Mouse (Mus musculus) midbrain, postnatal 0 days (tissue): ENCODE measurements around the gene Arhgap8. TPM values are rescaled to one million over a fixed set of nuclear protein-coding genes. Genes with fewer than 3 reads are reported as not detected.

Source experiments
- ATAC-seq: fragments of 200-750 bp; cut with Nextera tagmentation; 2 replicates; pipeline ENCODE4 v1.8.0; 2017; ENCODE audit warnings: moderate number of reproducible peaks, mild to moderate bottlenecking, moderate TSS enrichment, moderate library complexity; ENCODE audit not compliant: low FRiP score
- DNase-seq: peaks from one replicate; pipeline ENCODE4 v3.0.0-alpha.2; 2015; ENCODE audit warnings: low spot score
- H3K27ac ChIP-seq: fragments of 300-500 bp; sonication (generic); 2 replicates; pipeline ENCODE4 v1.5.1; 2014; ENCODE audit warnings: low read depth, mild to moderate bottlenecking, low read length, mixed read lengths
- H3K27me3 ChIP-seq: fragments of 300-500 bp; sonication (generic); 2 replicates; pipeline ENCODE4 v1.6.1; 2014; ENCODE audit warnings: low read length, control low read depth, mixed read lengths; ENCODE audit not compliant: insufficient read depth
- H3K36me3 ChIP-seq: fragments of 300-500 bp; sonication (generic); 2 replicates; pipeline ENCODE4 v1.6.1; 2014; ENCODE audit warnings: low read length, control low read depth, mixed read lengths; ENCODE audit not compliant: insufficient read depth
- H3K4me1 ChIP-seq: fragments of 300-500 bp; sonication (generic); 2 replicates; pipeline ENCODE4 v1.6.1; 2014; ENCODE audit warnings: mild to moderate bottlenecking, control low read depth, antibody characterized with exemption, low read length, mixed read lengths; ENCODE audit not compliant: insufficient read depth
- H3K4me2 ChIP-seq: fragments of 300-500 bp; sonication (generic); 2 replicates; pipeline ENCODE4 v1.6.1; 2014; ENCODE audit warnings: low read depth, mild to moderate bottlenecking, low read length, mixed read lengths; ENCODE audit not compliant: poor library complexity, severe bottlenecking
- H3K4me3 ChIP-seq: fragments of 300-500 bp; sonication (generic); 2 replicates; pipeline ENCODE4 v1.5.1; 2014; ENCODE audit warnings: low read depth, mild to moderate bottlenecking, low read length, moderate library complexity
- H3K9ac ChIP-seq: fragments of 300-500 bp; sonication (generic); replicated peaks from 2 replicates; pipeline ENCODE4 v1.6.1; 2014; ENCODE audit warnings: mild to moderate bottlenecking, low read length, moderate library complexity, mixed read lengths; ENCODE audit not compliant: poor library complexity, severe bottlenecking
- H3K9me3 ChIP-seq: fragments of 300-500 bp; sonication (generic); 2 replicates; pipeline ENCODE4 v1.6.1; 2016; ENCODE audit warnings: low read length, control low read depth
- CTCF ChIP-seq: IDR thresholded peaks from 2 replicates; pipeline ENCODE4 v1.5.1; 2016; ENCODE audit warnings: antibody characterized with exemption, mild to moderate bottlenecking
- WGBS: fragments of 180-500 bp; shearing (Covaris S2); extraction: QIAGEN DNeasy Blood & Tissue Kit; methylation state at CpG from one replicate; pipeline ENCODE4 v1.1.7; 2014; 5-methylcytosine and 5-hydroxymethylcytosine counted together
- polyA plus RNA-seq: library from polyadenylated mRNA; unstranded; fragments of >200 nt; fragmentation: Nextera tagmentation; extraction: Ambion mirVana; gene quantifications from 2 replicates; pipeline ENCODE4 v1.2.1, GENCODE M21; 2015
- total RNA-seq: library from RNA; depleted of rRNA; stranded (reverse); fragments of >200 nt; gene quantifications from 2 replicates; pipeline ENCODE4 v1.2.3, GENCODE M21; 2014; rRNA removed

Gene Arhgap8
- total RNA-seq (0.44 and 0.61 TPM in 2 replicates), polyA plus RNA-seq (0.33 and 0.53 TPM in 2 replicates)

GRCm38 (mm10) chr15:84719791-84720190 lies at the start of gene Arhgap8:
TSS of gene Arhgap8 (plus strand) at chr15:84720052.
- Histone ChIP-seq H3K9ac (0 out of 2 replicates have a peak within 1 kb of the TSS, but pooled peaks have one; percentile 19), H3K36me3 (no peaks in the 10 kb centered on the region), H3K4me1 (no peaks in the 10 kb centered on the region), H3K4me3 (0 out of 2 replicates have a peak within 1 kb of the TSS, but pooled peaks have one; percentile 3), H3K9me3 (no peaks in the 10 kb centered on the region), H3K27me3 (peaks cover 12% of the 10 kb centered on the region), H3K27ac (no peak within 1 kb of the TSS), H3K4me2 (peak within 1 kb of the TSS; percentile 13; the same call in 1 of the 2 replicates)
- 4% methylated on average over 22 of the region's 24 CpGs for WGBS
- no peak for ATAC-seq
- no peak for TF ChIP-seq CTCF
- DNase-seq = no peak

- H3K27ac ChIP-seq = peak overlapping the region; percentile 43; the same call in 1 of the 2 replicates
- WGBS = 88% methylated on average over 4 of the region's 4 CpGs
- no peak for TF ChIP-seq CTCF
Measured at GRCm38 (mm10) chr15:84670657-84671055, 49.2 kb upstream of the Arhgap8 start.

GRCm38 (mm10) chr15:84671401-84672307 lies 48.2 kb upstream of the Arhgap8 start:
- ATAC-seq (no peak), DNase-seq (peak; percentile 71)
- WGBS = 47% methylated on average over 9 of the region's 9 CpGs
- Histone ChIP-seq H3K36me3 (no peaks in the 10 kb centered on the region), H3K4me3 (no peak overlapping the region), H3K4me2 (no peak overlapping the region), H3K27ac (no peak overlapping the region), H3K9ac (no peak overlapping the region), H3K27me3 (no peaks in the 10 kb centered on the region), H3K9me3 (no peaks in the 10 kb centered on the region), H3K4me1 (0 out of 2 replicates have a peak, but pooled peaks cover 2% of the 10 kb centered on the region)
- peak; percentile 46 for TF ChIP-seq CTCF

More at GRCm38 (mm10) chr15:84670657-84671055, 49.2 kb upstream of the Arhgap8 start:
- ATAC-seq (no peak), DNase-seq (no peak)
- H3K4me3 ChIP-seq = no peak overlapping the region
- 0 out of 2 replicates have a peak, but pooled peaks cover 2% of the 10 kb centered on the region for H3K4me1 ChIP-seq
- no peaks in the 10 kb centered on the region for H3K9me3 ChIP-seq
- H3K27me3 ChIP-seq = no peaks in the 10 kb centered on the region
- no peaks in the 10 kb centered on the region for H3K36me3 ChIP-seq
- no peak overlapping the region for H3K9ac ChIP-seq
- H3K4me2 ChIP-seq = no peak overlapping the region

GRCm38 (mm10) chr15:84672308-84672615 lies 47.6 kb upstream of the Arhgap8 start:
- no peak overlapping the region for H3K4me3 ChIP-seq
- H3K27me3 ChIP-seq = no peaks in the 10 kb centered on the region
- H3K36me3 ChIP-seq = no peaks in the 10 kb centered on the region
- ATAC-seq = no peak
- H3K27ac ChIP-seq = no peak overlapping the region
- no peak for TF ChIP-seq CTCF
- 79% methylated on average over 4 of the region's 4 CpGs for WGBS
- no peak for DNase-seq
- H3K4me2 ChIP-seq = no peak overlapping the region
- no peak overlapping the region for H3K9ac ChIP-seq
- H3K4me1 ChIP-seq = 0 out of 2 replicates have a peak, but pooled peaks cover 2% of the 10 kb centered on the region
- H3K9me3 ChIP-seq = no peaks in the 10 kb centered on the region

GRCm38 (mm10) chr15:84672616-84673015 lies 47.2 kb upstream of the Arhgap8 start:
- DNase-seq (no peak), ATAC-seq (no peak)
- H3K9ac ChIP-seq = no peak overlapping the region
- no peaks in the 10 kb centered on the region for H3K9me3 ChIP-seq
- WGBS = 69% methylated on average over 3 of the region's 3 CpGs
- no peaks in the 10 kb centered on the region for H3K36me3 ChIP-seq
- no peak overlapping the region for H3K4me3 ChIP-seq
- no peak overlapping the region for H3K27ac ChIP-seq
- H3K4me2 ChIP-seq = no peak overlapping the region
- H3K4me1 ChIP-seq = 0 out of 2 replicates have a peak, but pooled peaks cover 2% of the 10 kb centered on the region
- H3K27me3 ChIP-seq = no peaks in the 10 kb centered on the region
- no peak for TF ChIP-seq CTCF
